Mouse (Mus musculus): ENCODE measurements around the gene Tm4sf4.

The Tm4sf4 gene

GRCm38 (mm10) chr3:57474421-57474820 is 49.3 kb downstream of the Tm4sf4 start:
- no peak for DNase-seq (ENCODE audit: low read depth, low spot score)

GRCm38 (mm10) chr3:57480640-57481039 is 55.5 kb downstream of the Tm4sf4 start:
- DNase-seq (ENCODE audit: low read depth, low spot score): no peak

GRCm38 (mm10) chr3:57481981-57482380 is 56.9 kb downstream of the Tm4sf4 start:
- DNase-seq (ENCODE audit: low read depth, low spot score): no peak

GRCm38 (mm10) chr3:57486068-57486467 is 61.0 kb downstream of the Tm4sf4 start:
- no peak for DNase-seq (ENCODE audit: low read depth, low spot score)

GRCm38 (mm10) chr3:57487455-57488153 is 62.5 kb downstream of the Tm4sf4 start:
- no peak for DNase-seq (ENCODE audit: low read depth, low spot score)
